Mouse (Mus musculus): ENCODE data around the gene Cct7. TPM values are rescaled to one million over a fixed set of nuclear protein-coding genes. Genes with fewer than 3 reads are reported as not detected.

The Cct7 gene
- polyA plus RNA-seq, 1 experiment: 334 TPM

DNA sequence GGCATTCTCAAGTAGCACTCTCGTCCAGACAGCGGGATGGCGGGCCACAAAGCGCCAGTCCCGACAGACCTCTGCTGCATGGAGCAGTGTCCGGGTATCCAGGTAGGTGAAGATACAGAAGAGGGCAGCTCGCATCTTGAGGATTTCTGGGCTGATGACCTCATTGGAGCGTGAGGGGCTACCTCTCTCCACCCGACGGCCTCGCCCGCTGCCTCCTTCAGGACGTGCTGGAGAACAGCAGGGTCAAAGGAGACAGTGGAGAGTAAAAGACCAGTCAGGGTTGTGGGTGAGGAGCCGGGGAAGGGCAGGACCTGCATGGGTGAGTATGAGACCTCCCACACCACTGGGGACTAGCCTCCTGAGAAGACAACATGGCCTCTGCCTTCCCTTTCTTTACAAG lies 27.1 kb downstream of the Cct7 start:
- H3K36me3 ChIP-seq (ENCODE audit: control insufficient read depth, insufficient read depth): no peaks in the 10 kb centered on the region
- TF ChIP-seq POLR2AphosphoS2 (IDR thresholded peaks at IDR 0.05; ENCODE audit: insufficient read length, low read depth) (no peak), POLR2A (IDR thresholded peaks at IDR 0.05; ENCODE audit: insufficient read length, low read depth) (no peak), MYOG (IDR thresholded peaks at IDR 0.05; ENCODE audit: control insufficient read depth in 1 of 3, insufficient read depth in 1 of 3, insufficient read length in 2 of 3, low read depth in 2 of 3) (no peak), REST (IDR thresholded peaks at IDR 0.05; ENCODE audit: insufficient read depth, insufficient read length) (no peak), USF1 (IDR thresholded peaks at IDR 0.05; ENCODE audit: low read depth) (no peak), MYOD1 (IDR thresholded peaks at IDR 0.05; ENCODE audit: control insufficient read depth in 1 of 3, insufficient read length in 2 of 3, low read depth in 2 of 3) (no peak), E2F4 (IDR thresholded peaks at IDR 0.05; ENCODE audit: insufficient read depth) (no peak), CEBPB (IDR thresholded peaks at IDR 0.05; ENCODE audit: insufficient read depth, poor library complexity, severe bottlenecking) (no peak), TCF3 (IDR thresholded peaks at IDR 0.05; ENCODE audit: insufficient read length, low read depth) (no peak), SRF (IDR thresholded peaks at IDR 0.05; ENCODE audit: control insufficient read depth, insufficient read length, low read depth) (no peak), TCF12 (IDR thresholded peaks at IDR 0.05; ENCODE audit: insufficient read depth, poor library complexity, severe bottlenecking) (no peak)
- H3K79me2 ChIP-seq (ENCODE audit: control insufficient read depth, insufficient read depth): no peaks in the 10 kb centered on the region
- H3K27me3 ChIP-seq (ENCODE audit: control insufficient read depth, insufficient read depth, insufficient read length): peaks cover 47% of the 10 kb centered on the region
- H3ac ChIP-seq (ENCODE audit: control insufficient read depth, insufficient read length): no peak overlapping the region
- H3K4me3 ChIP-seq: no peak overlapping the region
- H3K4me2 ChIP-seq (ENCODE audit: low read depth): no peak overlapping the region

DNA sequence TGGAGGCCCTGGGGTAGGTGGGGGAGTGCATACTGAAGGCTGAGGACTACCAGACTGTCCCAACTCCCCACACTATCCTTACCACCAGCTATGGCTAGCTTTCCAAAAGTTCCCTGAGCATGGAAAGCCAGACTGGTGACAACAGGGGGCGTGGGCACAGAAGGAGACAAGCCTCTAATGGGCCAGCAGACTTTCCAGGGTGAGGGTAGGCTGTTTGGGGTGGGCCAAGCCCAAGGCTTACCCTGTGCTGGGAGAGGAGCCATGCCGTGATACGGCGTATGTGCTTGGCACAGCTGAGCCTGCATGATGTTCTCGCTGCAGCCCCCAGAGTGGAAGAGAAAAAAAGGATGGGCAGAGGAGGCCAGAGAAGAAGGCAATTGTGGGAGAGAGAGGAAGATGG lies 28.7 kb downstream of the Cct7 start:
- H3ac ChIP-seq (ENCODE audit: control insufficient read depth, insufficient read length): no peak overlapping the region
- no peaks in the 10 kb centered on the region for H3K79me2 ChIP-seq (ENCODE audit: control insufficient read depth, insufficient read depth)
- H3K4me2 ChIP-seq (ENCODE audit: low read depth): no peak overlapping the region
- no peaks in the 10 kb centered on the region for H3K36me3 ChIP-seq (ENCODE audit: control insufficient read depth, insufficient read depth)
- H3K4me3 ChIP-seq: no peak overlapping the region
- no peak for TF ChIP-seq USF1 (IDR thresholded peaks at IDR 0.05; ENCODE audit: low read depth)
- no peak for TF ChIP-seq MYOD1 (IDR thresholded peaks at IDR 0.05; ENCODE audit: control insufficient read depth in 1 of 3, insufficient read length in 2 of 3, low read depth in 2 of 3)
- TF ChIP-seq REST (IDR thresholded peaks at IDR 0.05; ENCODE audit: insufficient read depth, insufficient read length): no peak
- H3K27me3 ChIP-seq (ENCODE audit: control insufficient read depth, insufficient read depth, insufficient read length): peaks cover 62% of the 10 kb centered on the region

DNA sequence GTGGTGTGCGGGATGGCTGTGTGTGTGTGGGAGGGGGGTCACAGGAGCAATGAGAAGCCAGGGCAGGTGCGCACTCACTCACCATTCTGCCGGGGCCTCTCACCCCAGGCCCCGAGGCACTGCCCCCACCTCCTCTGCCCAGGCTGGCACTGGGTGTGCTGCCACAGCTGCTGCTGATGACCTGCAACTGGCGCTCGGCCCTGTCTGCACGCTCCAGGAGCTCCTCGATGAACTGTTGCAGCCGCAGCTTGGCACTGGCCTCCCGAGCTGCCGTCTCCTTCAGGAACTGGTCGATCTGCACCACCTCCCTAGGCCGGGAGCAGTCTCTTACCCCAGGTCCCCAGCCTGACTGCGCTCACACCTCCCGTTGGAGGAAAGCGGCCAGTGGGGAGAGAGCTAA lies 29.4 kb downstream of the Cct7 start:
- TF ChIP-seq POLR2AphosphoS2 (IDR thresholded peaks at IDR 0.05; ENCODE audit: insufficient read length, low read depth) (no peak), TCF12 (IDR thresholded peaks at IDR 0.05; ENCODE audit: insufficient read depth, poor library complexity, severe bottlenecking) (no peak), MYOD1 (IDR thresholded peaks at IDR 0.05; ENCODE audit: control insufficient read depth in 1 of 3, insufficient read length in 2 of 3, low read depth in 2 of 3) (no peak), MAX (IDR thresholded peaks at IDR 0.05; ENCODE audit: low read depth) (no peak), TCF3 (IDR thresholded peaks at IDR 0.05; ENCODE audit: insufficient read length, low read depth) (no peak), POLR2A (IDR thresholded peaks at IDR 0.05; ENCODE audit: insufficient read length, low read depth) (no peak), SRF (IDR thresholded peaks at IDR 0.05; ENCODE audit: control insufficient read depth, insufficient read length, low read depth) (no peak), USF1 (IDR thresholded peaks at IDR 0.05; ENCODE audit: low read depth) (no peak)
- peaks cover 63% of the 10 kb centered on the region for H3K27me3 ChIP-seq (ENCODE audit: control insufficient read depth, insufficient read depth, insufficient read length)
- H3K4me2 ChIP-seq (ENCODE audit: low read depth): no peak overlapping the region

DNA sequence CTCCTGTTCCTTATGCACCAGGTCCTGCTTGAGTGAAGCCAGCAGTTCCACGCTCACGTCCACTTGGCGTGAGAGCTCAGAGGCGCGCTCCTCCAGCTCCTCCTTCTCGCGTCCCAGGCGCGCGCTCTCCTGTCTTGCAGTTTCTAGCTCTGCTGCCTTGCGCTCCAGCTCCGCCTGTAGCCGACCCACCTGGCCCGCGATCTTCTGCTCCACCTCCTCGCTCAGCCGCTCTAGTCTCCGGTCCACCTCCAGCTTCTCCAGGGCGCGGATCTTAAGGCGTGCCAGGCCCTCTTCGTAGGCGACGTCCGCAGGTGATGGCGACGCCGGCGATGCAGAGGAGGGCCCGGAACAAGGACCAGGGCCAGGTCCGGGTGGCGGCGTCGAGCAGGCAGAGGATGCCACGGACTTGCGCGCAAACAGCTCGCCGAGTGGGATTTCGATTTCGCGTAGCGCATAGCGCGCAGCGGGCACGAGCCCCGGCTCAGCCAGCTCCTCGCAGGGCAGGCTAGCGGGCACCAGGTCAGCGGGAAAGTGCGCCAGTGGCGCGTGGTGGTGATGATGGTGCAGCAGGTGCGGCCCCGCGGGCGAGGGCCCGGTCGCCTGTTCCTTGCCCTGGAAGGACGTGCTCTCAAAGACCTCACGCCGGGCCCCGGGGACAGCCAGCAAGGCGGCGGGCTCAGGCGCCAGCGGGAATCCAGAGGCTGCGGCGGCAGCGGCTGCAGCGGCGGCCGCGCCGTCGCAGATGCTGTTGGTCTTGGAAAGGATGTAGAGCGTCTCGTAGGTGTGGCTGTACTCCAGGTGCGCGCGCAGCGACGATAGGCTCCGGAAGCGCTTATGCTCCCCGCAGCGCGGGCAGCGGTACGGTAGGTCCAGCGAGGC lies 32.8 kb downstream of the Cct7 start:
- no peak overlapping the region for H3K4me2 ChIP-seq (ENCODE audit: low read depth)
- no peak overlapping the region for H3ac ChIP-seq (ENCODE audit: control insufficient read depth, insufficient read length)
- no peaks in the 10 kb centered on the region for H3K36me3 ChIP-seq (ENCODE audit: control insufficient read depth, insufficient read depth)
- no peak overlapping the region for H3K4me3 ChIP-seq
- TF ChIP-seq TCF12 (IDR thresholded peaks at IDR 0.05; ENCODE audit: insufficient read depth, poor library complexity, severe bottlenecking) (no peak), USF1 (IDR thresholded peaks at IDR 0.05; ENCODE audit: low read depth) (no peak), POLR2A (IDR thresholded peaks at IDR 0.05; ENCODE audit: insufficient read length, low read depth) (no peak), SRF (IDR thresholded peaks at IDR 0.05; ENCODE audit: control insufficient read depth, insufficient read length, low read depth) (no peak), TCF3 (IDR thresholded peaks at IDR 0.05; ENCODE audit: insufficient read length, low read depth) (no peak)
- peaks cover 65% of the 10 kb centered on the region for H3K27me3 ChIP-seq (ENCODE audit: control insufficient read depth, insufficient read depth, insufficient read length)
- H3K79me2 ChIP-seq (ENCODE audit: control insufficient read depth, insufficient read depth): no peaks in the 10 kb centered on the region

More for the DNA sequence above, 29.4 kb downstream of the Cct7 start:
- Histone ChIP-seq H3K4me3 (no peak overlapping the region), H3K36me3 (ENCODE audit: control insufficient read depth, insufficient read depth) (no peaks in the 10 kb centered on the region), H3K79me2 (ENCODE audit: control insufficient read depth, insufficient read depth) (no peaks in the 10 kb centered on the region), H3ac (ENCODE audit: control insufficient read depth, insufficient read length) (no peak overlapping the region)

DNA sequence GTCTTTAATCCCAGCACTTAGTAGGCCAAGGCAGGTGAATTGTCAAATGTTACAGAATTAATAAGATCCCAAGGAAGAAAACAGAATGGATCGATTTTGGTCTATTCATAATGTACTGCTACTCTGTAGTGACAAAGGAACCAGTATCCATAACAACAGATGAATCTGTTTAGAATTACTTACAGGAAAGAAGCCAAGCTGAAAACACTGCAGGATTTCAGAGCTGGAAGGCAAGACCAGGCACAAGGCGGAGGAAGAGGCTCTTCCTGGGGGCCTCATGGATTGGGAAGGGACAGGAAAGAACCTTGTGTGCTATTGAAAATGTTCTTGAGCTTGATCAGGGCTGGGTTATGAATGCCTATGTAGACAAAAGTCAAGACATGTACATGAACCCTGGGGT lies 34.4 kb downstream of the Cct7 start:
- H3K36me3 ChIP-seq (ENCODE audit: control insufficient read depth, insufficient read depth): no peaks in the 10 kb centered on the region
- no peak overlapping the region for H3K4me2 ChIP-seq (ENCODE audit: low read depth)
- H3K79me2 ChIP-seq (ENCODE audit: control insufficient read depth, insufficient read depth): no peaks in the 10 kb centered on the region
- TF ChIP-seq USF1 (IDR thresholded peaks at IDR 0.05; ENCODE audit: low read depth): no peak
- TF ChIP-seq MYOG (IDR thresholded peaks at IDR 0.05; ENCODE audit: control insufficient read depth in 1 of 3, insufficient read depth in 1 of 3, insufficient read length in 2 of 3, low read depth in 2 of 3): no peak
- TF ChIP-seq SRF (IDR thresholded peaks at IDR 0.05; ENCODE audit: control insufficient read depth, insufficient read length, low read depth): no peak
- TF ChIP-seq REST (IDR thresholded peaks at IDR 0.05; ENCODE audit: insufficient read depth, insufficient read length): no peak
- TF ChIP-seq POLR2AphosphoS2 (IDR thresholded peaks at IDR 0.05; ENCODE audit: insufficient read length, low read depth): no peak
- TF ChIP-seq MYOD1 (IDR thresholded peaks at IDR 0.05; ENCODE audit: control insufficient read depth in 1 of 3, insufficient read length in 2 of 3, low read depth in 2 of 3): no peak
- no peak for TF ChIP-seq CEBPB (IDR thresholded peaks at IDR 0.05; ENCODE audit: insufficient read depth, poor library complexity, severe bottlenecking)
- no peak for TF ChIP-seq TCF3 (IDR thresholded peaks at IDR 0.05; ENCODE audit: insufficient read length, low read depth)
- TF ChIP-seq MAX (IDR thresholded peaks at IDR 0.05; ENCODE audit: low read depth): no peak
- TF ChIP-seq POLR2A (IDR thresholded peaks at IDR 0.05; ENCODE audit: insufficient read length, low read depth): no peak
- no peak for TF ChIP-seq TCF12 (IDR thresholded peaks at IDR 0.05; ENCODE audit: insufficient read depth, poor library complexity, severe bottlenecking)
- no peak for TF ChIP-seq E2F4 (IDR thresholded peaks at IDR 0.05; ENCODE audit: insufficient read depth)
- H3ac ChIP-seq (ENCODE audit: control insufficient read depth, insufficient read length): no peak overlapping the region
- H3K4me3 ChIP-seq: no peak overlapping the region
- peaks cover 49% of the 10 kb centered on the region for H3K27me3 ChIP-seq (ENCODE audit: control insufficient read depth, insufficient read depth, insufficient read length)

All from myocyte (in vitro differentiated cells).